Mouse (Mus musculus) gastrocnemius, postnatal 10 days (tissue): ENCODE measurements at regions not wholly inside any gene's neighbourhood (a gene's known extent, or its start where the extent isn't known, plus 50 kb on each side); places are given as distances from the start of the nearest gene placed in this dataset.

ENCODE experiments used
- DNase-seq: peaks from one replicate; pipeline ENCODE4 v3.0.0; 2021; ENCODE audit warnings: mixed read lengths

GRCm38 (mm10) chr9:78903211-78903610 lies 287.9 kb downstream of the Cd109 start:
- no peak for DNase-seq

GRCm38 (mm10) chr9:78917336-78917735 lies 302.0 kb downstream of the Cd109 start:
- no peak for DNase-seq

DNA sequence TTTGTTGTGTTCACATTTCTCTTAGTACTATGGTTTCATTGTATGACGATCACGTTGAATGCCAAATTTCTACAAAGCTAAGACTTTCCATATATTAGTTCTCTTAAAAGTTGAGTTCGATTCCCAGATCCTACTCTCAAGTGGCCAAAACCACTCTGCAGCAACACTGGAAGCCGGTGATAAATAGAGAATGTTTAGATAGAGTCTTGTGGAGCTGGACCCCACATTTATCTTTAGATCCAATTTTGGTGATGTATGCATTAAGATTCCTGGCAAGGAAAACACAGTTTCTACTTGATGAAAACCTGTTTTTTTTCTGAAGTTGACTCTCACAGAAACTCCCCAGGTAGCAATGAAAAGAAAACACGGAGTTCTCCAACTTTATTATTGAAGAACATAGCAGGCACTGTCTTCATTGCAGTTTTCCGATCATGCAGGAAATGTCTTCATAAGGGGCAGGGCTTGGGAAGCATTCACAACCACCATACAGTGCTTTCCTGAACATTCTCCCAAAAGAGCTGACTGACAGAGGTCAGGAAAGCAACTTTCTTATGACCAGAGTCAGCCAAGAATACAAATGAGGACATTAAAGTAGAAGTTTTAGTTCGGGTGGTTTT lies 310.7 kb downstream of the Cd109 start:
- DNase-seq, result no peak

- DNase-seq, result no peak
These were observed 326.3 kb downstream of the Cd109 start for GRCm38 (mm10) chr9:78941648-78942047.

DNA sequence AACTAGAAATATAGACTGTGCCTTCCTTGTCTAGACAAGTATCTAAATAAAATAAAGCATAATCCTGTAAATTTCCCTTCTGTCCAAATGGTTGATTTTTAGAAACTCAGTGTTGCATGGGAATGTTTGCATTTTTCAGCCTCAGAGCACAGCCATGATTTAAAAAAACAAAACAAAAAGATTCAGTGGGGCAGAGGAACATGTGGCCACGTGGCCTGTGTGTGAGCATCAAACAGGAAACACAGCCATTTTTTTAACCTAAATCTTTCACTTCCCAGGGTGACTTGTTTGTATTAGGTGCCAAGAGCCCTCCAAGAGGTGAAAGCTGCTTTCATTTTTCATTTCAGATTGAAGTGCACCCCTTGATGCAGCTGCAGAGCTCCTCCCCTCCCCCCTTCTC lies 349.5 kb downstream of the Cd109 start:
- no peak for DNase-seq

- DNase-seq, result no peak
These were observed 350.0 kb downstream of the Cd109 start for GRCm38 (mm10) chr9:78965226-78965950.

DNA sequence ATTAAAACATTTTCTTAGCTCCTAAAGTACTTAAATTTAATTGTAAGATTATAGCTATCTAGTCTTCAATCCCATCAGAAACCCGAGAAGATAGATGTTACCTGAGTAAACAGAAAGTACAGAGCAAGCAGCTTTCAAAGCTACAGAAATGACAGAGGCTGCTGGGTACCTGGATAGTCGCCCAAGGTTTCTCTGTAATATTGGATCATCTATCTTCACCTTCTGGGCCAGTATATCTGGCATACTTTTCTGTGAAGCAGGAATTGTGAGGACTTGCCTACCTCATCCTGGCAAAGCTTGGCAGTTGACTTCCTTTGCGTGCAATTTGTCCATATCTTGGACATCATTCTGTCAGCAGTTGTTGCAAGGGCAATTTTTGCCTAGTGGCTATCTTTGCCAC lies 356.4 kb downstream of the Cd109 start:
- no peak for DNase-seq

DNA sequence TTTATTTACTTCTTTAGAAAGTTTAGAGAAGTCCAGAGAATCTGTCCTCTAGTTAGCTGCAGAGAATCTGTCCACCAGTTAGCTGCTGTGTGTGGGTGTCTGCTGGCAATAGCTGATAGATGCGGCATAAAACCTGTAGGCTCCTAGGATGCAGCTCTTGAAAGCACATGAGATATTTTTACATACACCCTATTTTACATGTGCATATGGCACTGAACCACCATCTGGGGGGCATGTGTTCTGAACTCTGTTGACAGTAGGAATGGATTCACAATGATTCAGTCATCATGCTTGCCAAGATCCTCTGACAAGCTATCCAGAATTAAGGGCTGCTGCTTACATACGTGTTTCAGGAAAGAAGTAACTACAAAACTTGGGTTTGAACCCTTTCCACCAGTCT lies 368.4 kb downstream of the Cd109 start:
- DNase-seq, result no peak

GRCm38 (mm10) chr9:78985184-78985864 lies 370.0 kb downstream of the Cd109 start:
- no peak for DNase-seq

GRCm38 (mm10) chr9:78991310-78991709 lies 376.0 kb downstream of the Cd109 start:
- no peak for DNase-seq

GRCm38 (mm10) chr9:79001081-79001480 lies 385.7 kb downstream of the Cd109 start:
- DNase-seq, result no peak

GRCm38 (mm10) chr9:79001930-79002329 lies 386.6 kb downstream of the Cd109 start:
- no peak for DNase-seq

- DNase-seq, result no peak
These were observed 389.1 kb downstream of the Cd109 start for GRCm38 (mm10) chr9:79004296-79004980.

DNA sequence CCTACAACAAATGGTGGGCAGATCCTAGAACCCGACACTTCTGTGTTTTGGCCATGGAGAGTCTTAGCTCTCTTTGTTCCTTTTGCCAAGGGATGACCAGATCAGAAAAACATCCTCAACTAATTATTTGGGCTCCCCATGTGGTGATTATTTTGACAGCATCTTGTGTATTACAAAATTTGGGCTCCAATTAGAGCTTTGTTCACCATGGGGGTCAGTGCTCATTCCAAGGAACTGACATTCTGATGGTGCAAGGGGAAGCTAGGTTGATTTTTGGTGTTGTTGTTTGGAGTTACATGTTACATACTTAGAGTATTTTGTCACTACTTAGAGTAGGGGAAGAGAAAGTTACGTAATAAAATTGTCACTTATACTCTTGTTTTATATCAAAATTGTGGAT lies 406.9 kb downstream of the Cd109 start:
- DNase-seq, result no peak

- no peak for DNase-seq
These were observed 412.9 kb downstream of the Cd109 start for GRCm38 (mm10) chr9:79028234-79028633.

GRCm38 (mm10) chr9:79029456-79029855 lies 414.1 kb downstream of the Cd109 start:
- no peak for DNase-seq

- DNase-seq, result no peak
These were observed 420.3 kb downstream of the Cd109 start for GRCm38 (mm10) chr9:79035677-79036076.

DNA sequence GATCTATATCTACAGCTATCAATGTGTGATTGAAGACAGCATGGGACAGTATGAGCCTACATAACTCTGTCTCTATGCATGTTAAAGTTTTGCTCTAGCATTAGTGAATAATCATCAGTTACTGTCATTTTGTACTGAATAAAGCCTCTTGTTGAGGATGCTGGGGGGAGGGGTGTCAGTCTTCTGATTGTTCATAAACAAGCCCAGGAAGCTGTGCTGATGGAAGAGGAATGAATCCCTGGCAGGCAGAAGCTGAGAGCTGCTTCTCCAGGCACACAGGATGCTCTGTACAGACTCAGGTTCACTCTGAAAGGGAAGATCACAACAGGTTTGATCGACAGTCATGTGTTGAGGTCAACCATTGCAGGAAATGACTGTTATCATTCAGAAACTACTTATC lies 421.7 kb downstream of the Cd109 start:
- DNase-seq, result no peak

DNA sequence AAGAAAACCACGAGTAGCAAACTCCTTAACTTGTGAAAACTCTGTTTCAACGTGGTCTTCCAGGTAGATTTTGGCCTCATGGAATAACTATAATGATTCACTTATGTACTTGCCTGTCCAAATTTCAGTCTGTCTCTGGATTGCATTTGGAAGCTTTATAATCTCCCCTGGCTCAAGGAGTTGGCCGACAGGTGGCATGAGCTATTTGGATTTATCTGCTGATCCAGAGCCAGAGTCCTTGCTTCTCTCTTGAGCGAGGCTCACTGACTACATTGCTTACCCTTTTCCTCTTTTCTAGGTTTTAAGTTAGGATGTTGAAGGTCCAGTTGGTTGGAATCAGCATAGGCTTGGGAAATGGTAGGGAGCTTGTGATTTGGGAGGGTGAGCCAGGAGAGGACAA lies 423.6 kb downstream of the Cd109 start:
- no peak for DNase-seq

GRCm38 (mm10) chr9:79044344-79044743 lies 429.0 kb downstream of the Cd109 start:
- no peak for DNase-seq

DNA sequence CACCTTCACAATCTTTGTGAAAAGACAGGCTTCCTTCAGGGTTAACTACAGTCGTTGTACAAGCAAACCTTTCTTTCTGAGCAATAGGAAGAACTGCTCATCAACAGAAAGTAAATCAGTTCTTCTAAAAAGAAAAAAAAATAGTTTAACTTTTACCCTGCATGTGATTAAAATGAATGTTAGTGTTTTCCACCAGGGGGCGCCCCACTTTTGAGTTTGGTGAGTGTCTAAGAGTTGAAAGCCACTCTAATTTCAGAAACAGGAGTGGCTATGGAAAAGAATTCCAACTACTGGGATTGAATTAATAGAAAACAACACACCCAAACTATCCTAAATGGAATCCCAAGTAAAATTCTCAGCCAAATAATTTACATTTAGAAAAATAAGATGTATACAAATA lies 430.0 kb downstream of the Cd109 start:
- peak; percentile 36 for DNase-seq

- no peak for DNase-seq
These were observed 456.6 kb downstream of the Cd109 start for GRCm38 (mm10) chr9:79071961-79072360.

- no peak for DNase-seq
These were observed 494.3 kb downstream of the Cd109 start for GRCm38 (mm10) chr9:79109611-79110010.
